Mouse (Mus musculus) ES-E14 (cell line): ENCODE measurements around the gene Mrpl47.

Experiments used
- HCFC1 ChIP-seq: IDR thresholded peaks from 2 replicates; pipeline ENCODE4 v1.6.1; 2012; ENCODE audit warnings: low read length, inconsistent platforms, borderline replicate concordance; ENCODE audit not compliant: insufficient read depth
- ZC3H11A ChIP-seq: IDR thresholded peaks from 2 replicates; pipeline ENCODE4 v1.6.1; 2012; ENCODE audit warnings: low read depth, mild to moderate bottlenecking, inconsistent platforms, low read length, borderline replicate concordance

GRCm38 (mm10) chr3:32727861-32728260 lies 9.5 kb downstream of the Mrpl47 start:
- TF ChIP-seq HCFC1 (no peak), ZC3H11A (no peak)
